Mouse (Mus musculus) heart, embryonic 14.5 days (tissue): ENCODE measurements around the gene Mrpl19. TPM values are rescaled to one million over a fixed set of nuclear protein-coding genes. Genes with fewer than 3 reads are reported as not detected.

ENCODE experiments used
- ATAC-seq: fragments of 200-750 bp; cut with Nextera tagmentation; 2 replicates; pipeline ENCODE4 v1.8.0; 2017; ENCODE audit warnings: low read depth, moderate TSS enrichment; ENCODE audit not compliant: insufficient number of reproducible peaks, insufficient read depth, low FRiP score
- H3K27ac ChIP-seq, 2 experiments: fragments of 200-500 bp in 1 of 2; fragments of 300-500 bp in 1 of 2; sonication (generic) in 1 of 2; replicated peaks in 1 of 2; 2 replicates each; pipeline ENCODE4 v1.5.1; 2012 to 2014; ENCODE audit warnings: low read depth in 2 of 2, low read length in 2 of 2, control low read depth in 1 of 2, mild to moderate bottlenecking in 1 of 2, mixed read lengths in 1 of 2; ENCODE audit not compliant: control insufficient read depth in 1 of 2, insufficient read depth in 1 of 2
- H3K27me3 ChIP-seq: fragments of 300-500 bp; sonication (generic); 2 replicates; pipeline ENCODE4 v1.6.1; 2014; ENCODE audit warnings: mild to moderate bottlenecking, low read length, control low read depth; ENCODE audit not compliant: control insufficient read depth, insufficient read depth
- H3K36me3 ChIP-seq: fragments of 300-500 bp; sonication (generic); 2 replicates; pipeline ENCODE4 v1.6.1; 2014; ENCODE audit warnings: mild to moderate bottlenecking, control low read depth, low read length, mixed read lengths; ENCODE audit not compliant: control insufficient read depth, insufficient read depth
- H3K4me1 ChIP-seq, 2 experiments: fragments of 200-500 bp in 1 of 2; fragments of 300-500 bp in 1 of 2; sonication (generic) in 1 of 2; 2 replicates each; pipeline ENCODE4 v1.6.1; 2012 to 2014; ENCODE audit warnings: low read length in 2 of 2, control low read depth in 1 of 2, mixed read lengths in 1 of 2; ENCODE audit not compliant: control insufficient read depth in 2 of 2, insufficient read depth in 2 of 2
- H3K4me2 ChIP-seq: fragments of 300-500 bp; sonication (generic); 2 replicates; pipeline ENCODE4 v1.6.1; 2014; ENCODE audit warnings: mild to moderate bottlenecking, low read length
- H3K4me3 ChIP-seq, 2 experiments: fragments of 200-500 bp in 1 of 2; fragments of 300-500 bp in 1 of 2; sonication (generic) in 1 of 2; 2 replicates each; pipeline ENCODE4 v1.5.1; 2012 to 2014; ENCODE audit warnings: low read length in 2 of 2, mild to moderate bottlenecking in 2 of 2, control low read depth in 1 of 2, low read depth in 1 of 2, moderate library complexity in 1 of 2; ENCODE audit not compliant: control insufficient read depth in 1 of 2, insufficient read depth in 1 of 2
- H3K9ac ChIP-seq: fragments of 300-500 bp; sonication (generic); 2 replicates; pipeline ENCODE4 v1.6.1; 2014; ENCODE audit warnings: mild to moderate bottlenecking, low read length
- H3K9me3 ChIP-seq: fragments of 300-500 bp; sonication (generic); 2 replicates; pipeline ENCODE4 v1.6.1; 2016; ENCODE audit warnings: low read length, control low read depth; ENCODE audit not compliant: control insufficient read depth
- WGBS: fragments of 180-500 bp; shearing (Covaris S2); extraction: QIAGEN DNeasy Blood & Tissue Kit; methylation state at CpG from one replicate; pipeline ENCODE4 v1.1.7; 2014; 5-methylcytosine and 5-hydroxymethylcytosine counted together
- polyA plus RNA-seq: library from polyadenylated mRNA; unstranded; fragments of >200 nt; fragmentation: Nextera tagmentation; extraction: Ambion mirVana; gene quantifications from 2 replicates; pipeline ENCODE4 v1.2.1, GENCODE M21; 2014

Gene Mrpl19
- polyA plus RNA-seq, 1 experiment from 2014 or later: 47.0 TPM

DNA sequence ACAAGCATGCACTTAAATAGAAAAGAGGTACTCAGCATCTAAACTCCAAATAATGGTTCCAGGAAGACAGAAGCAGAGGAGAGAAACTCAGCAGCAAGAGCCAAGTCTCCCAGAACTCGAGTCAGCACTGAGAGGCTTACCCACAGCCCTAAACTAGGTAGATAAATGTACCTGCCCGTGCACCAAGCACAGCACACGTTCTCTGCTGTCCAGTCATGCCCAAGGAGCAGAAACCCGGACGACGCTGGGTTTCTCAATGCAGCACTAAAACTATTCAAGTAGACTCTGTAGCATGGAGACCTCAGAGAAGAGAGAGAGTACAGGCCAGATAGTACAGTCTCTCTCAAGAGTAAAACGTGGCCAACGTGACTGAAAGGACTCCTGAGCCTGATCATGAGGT, 5.9 kb downstream of the Mrpl19 start:
- Histone ChIP-seq H3K9me3 (peaks cover 5% of the 10 kb centered on the region; the same call in 1 of the 2 replicates), H3K36me3 (peaks cover 90% of the 10 kb centered on the region), H3K4me3 (no peak overlapping the region), H3K4me2 (no peak overlapping the region), H3K4me1 (peaks cover 3 to 6% of the 10 kb centered on the region in 2 experiments; a peak in 3 of 4 replicates), H3K9ac (no peak overlapping the region), H3K27me3 (no peaks in the 10 kb centered on the region), H3K27ac (no peak overlapping the region)
- 93% methylated on average over 8 of the region's 8 CpGs for WGBS
- no peak for ATAC-seq

GRCm38 (mm10) chr6:81957992-81958391, 7.8 kb downstream of the Mrpl19 start:
- WGBS: 84% methylated on average over 11 of the region's 11 CpGs
- no peak overlapping the region for H3K4me2 ChIP-seq
- no peaks in the 10 kb centered on the region for H3K4me1 ChIP-seq
- no peak overlapping the region for H3K9ac ChIP-seq
- peaks cover 5% of the 10 kb centered on the region; the same call in 1 of the 2 replicates for H3K9me3 ChIP-seq
- H3K36me3 ChIP-seq: peaks cover 87% of the 10 kb centered on the region
- ATAC-seq: no peak
- H3K27ac ChIP-seq: no peak overlapping the region
- no peak overlapping the region for H3K4me3 ChIP-seq
- H3K27me3 ChIP-seq: no peaks in the 10 kb centered on the region

GRCm38 (mm10) chr6:81956399-81956798, 9.4 kb downstream of the Mrpl19 start:
- H3K27me3 ChIP-seq: no peaks in the 10 kb centered on the region
- no peak overlapping the region for H3K27ac ChIP-seq
- no peaks in the 10 kb centered on the region for H3K4me1 ChIP-seq
- ATAC-seq: no peak
- peaks cover 5% of the 10 kb centered on the region; the same call in 1 of the 2 replicates for H3K9me3 ChIP-seq
- WGBS: 80% methylated on average over 4 of the region's 4 CpGs
- no peak overlapping the region for H3K9ac ChIP-seq
- peaks cover 86% of the 10 kb centered on the region for H3K36me3 ChIP-seq
- no peak overlapping the region for H3K4me2 ChIP-seq
- no peak overlapping the region for H3K4me3 ChIP-seq

- no peaks in the 10 kb centered on the region for H3K4me1 ChIP-seq
- no peaks in the 10 kb centered on the region for H3K27me3 ChIP-seq
- no peak overlapping the region for H3K27ac ChIP-seq
- H3K9ac ChIP-seq: no peak overlapping the region
- H3K9me3 ChIP-seq: peaks cover 5% of the 10 kb centered on the region; the same call in 1 of the 2 replicates
- H3K4me3 ChIP-seq: no peak overlapping the region
- 92% methylated on average over 5 of the region's 5 CpGs for WGBS
- no peak for ATAC-seq
- no peak overlapping the region for H3K4me2 ChIP-seq
- peaks cover 86% of the 10 kb centered on the region for H3K36me3 ChIP-seq
Observed at GRCm38 (mm10) chr6:81955133-81955532, 10.6 kb downstream of the Mrpl19 start.

GRCm38 (mm10) chr6:81946906-81947305, 18.9 kb downstream of the Mrpl19 start:
- Histone ChIP-seq H3K27me3 (no peaks in the 10 kb centered on the region), H3K9me3 (no peaks in the 10 kb centered on the region), H3K4me3 (no peak overlapping the region), H3K36me3 (peaks cover 98% of the 10 kb centered on the region), H3K4me2 (no peak overlapping the region), H3K27ac (no peak overlapping the region), H3K9ac (no peak overlapping the region), H3K4me1 (no peaks in the 10 kb centered on the region)
- 97% methylated on average over 6 of the region's 6 CpGs for WGBS
- no peak for ATAC-seq

GRCm38 (mm10) chr6:81944432-81944831, 21.3 kb downstream of the Mrpl19 start:
- 83% methylated on average over 3 of the region's 3 CpGs for WGBS
- H3K4me3 ChIP-seq: no peak overlapping the region
- H3K4me2 ChIP-seq: no peak overlapping the region
- no peak for ATAC-seq
- H3K27ac ChIP-seq: no peak overlapping the region
- peaks cover 98% of the 10 kb centered on the region for H3K36me3 ChIP-seq
- H3K27me3 ChIP-seq: no peaks in the 10 kb centered on the region
- no peaks in the 10 kb centered on the region for H3K4me1 ChIP-seq
- no peak overlapping the region for H3K9ac ChIP-seq
- H3K9me3 ChIP-seq: no peaks in the 10 kb centered on the region

- Histone ChIP-seq H3K36me3 (peaks cover 95% of the 10 kb centered on the region), H3K27ac (no peak overlapping the region), H3K4me1 (no peaks in the 10 kb centered on the region), H3K4me3 (no peak overlapping the region), H3K9me3 (no peaks in the 10 kb centered on the region), H3K27me3 (no peaks in the 10 kb centered on the region), H3K4me2 (no peak overlapping the region), H3K9ac (no peak overlapping the region)
- 86% methylated on average over 2 of the region's 2 CpGs for WGBS
- ATAC-seq: no peak
Observed at GRCm38 (mm10) chr6:81943281-81943680, 22.5 kb downstream of the Mrpl19 start.

DNA sequence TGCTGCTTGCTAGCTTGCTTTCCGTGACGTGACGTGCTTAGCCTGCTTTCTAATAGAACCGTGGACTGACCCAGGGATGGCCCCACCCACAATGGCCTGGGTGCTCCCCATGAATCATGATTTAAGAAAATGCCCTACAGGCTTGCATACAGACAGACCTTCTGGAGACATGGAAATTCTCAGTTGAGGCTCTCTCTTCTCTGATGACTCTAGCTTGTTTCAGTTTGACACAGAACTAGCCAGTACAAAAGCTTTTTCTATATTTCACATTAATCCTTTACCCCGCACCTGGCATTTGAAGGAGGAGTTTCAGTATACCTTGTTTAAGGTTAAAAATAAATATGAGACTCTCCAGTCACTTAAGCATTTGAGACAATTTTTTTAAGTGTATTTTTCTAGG, 24.0 kb downstream of the Mrpl19 start:
- WGBS: 96% methylated on average over 5 of the region's 5 CpGs
- H3K4me1 ChIP-seq: no peaks in the 10 kb centered on the region
- H3K9ac ChIP-seq: no peak overlapping the region
- ATAC-seq: no peak
- no peaks in the 10 kb centered on the region for H3K27me3 ChIP-seq
- peaks cover 96% of the 10 kb centered on the region for H3K36me3 ChIP-seq
- H3K9me3 ChIP-seq: no peaks in the 10 kb centered on the region
- no peak overlapping the region for H3K27ac ChIP-seq
- H3K4me3 ChIP-seq: no peak overlapping the region
- H3K4me2 ChIP-seq: no peak overlapping the region
